Mouse (Mus musculus): ENCODE measurements around the gene Kptn. TPM values are rescaled to one million over a fixed set of nuclear protein-coding genes. Genes with fewer than 3 reads are reported as not detected.

Gene Kptn
- polyA plus RNA-seq, 1 experiment from 2014 or later, result 41.2 TPM

DNA sequence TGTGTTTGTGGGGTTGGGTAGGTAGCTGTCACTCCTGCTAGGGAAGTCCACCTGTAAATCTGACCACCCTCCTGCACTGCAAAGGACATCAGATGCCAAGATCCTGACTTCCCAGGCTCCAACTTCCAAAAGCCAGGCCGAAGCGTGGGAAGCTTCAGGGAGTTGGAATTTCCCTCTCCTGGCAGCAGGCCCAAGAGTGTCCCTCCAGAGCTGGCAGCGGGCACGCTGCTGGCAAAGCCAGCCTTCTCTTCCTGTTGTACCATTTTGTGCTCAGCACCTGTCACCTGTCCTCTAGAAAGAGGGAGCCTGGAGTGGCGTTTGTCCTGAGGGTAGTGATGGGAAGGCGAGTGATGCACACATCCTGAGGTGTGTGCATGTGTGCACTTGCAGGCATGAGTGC, 8.6 kb downstream of the Kptn start:
- H3K36me3 ChIP-seq, result peaks cover 30% of the 10 kb centered on the region
- H3K9ac ChIP-seq (replicated peaks), result no peak overlapping the region
- no peak overlapping the region for H3K4me3 ChIP-seq (replicated peaks)
- no peak overlapping the region for H3K4me2 ChIP-seq (replicated peaks)
- peaks cover 47% of the 10 kb centered on the region for H3K4me1 ChIP-seq (replicated peaks)
- H3K27me3 ChIP-seq, result no peaks in the 10 kb centered on the region
- H3K9me3 ChIP-seq, result no peaks in the 10 kb centered on the region
- no peak for ATAC-seq
- no peak overlapping the region for H3K27ac ChIP-seq
- WGBS, result 91% methylated on average over 6 of the region's 6 CpGs

DNA sequence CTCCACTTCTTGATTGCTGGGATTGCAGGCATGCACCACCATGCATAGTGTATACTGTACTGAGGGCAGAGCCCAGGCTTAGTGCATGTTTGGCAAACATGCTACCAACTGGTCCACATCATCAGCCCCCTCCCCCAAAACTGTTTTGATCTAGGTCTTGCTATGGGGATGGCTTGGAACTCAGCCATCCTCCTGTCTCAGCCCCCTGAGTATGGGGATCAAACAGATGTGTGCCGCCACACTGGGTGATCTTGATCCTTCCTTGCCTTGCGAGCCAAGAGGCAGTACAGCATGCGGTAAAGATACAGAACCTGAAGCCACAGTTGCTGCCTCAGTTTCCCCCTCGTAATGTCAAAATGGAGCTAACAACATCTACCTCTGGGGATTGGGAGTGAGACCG, 9.2 kb downstream of the Kptn start:
- WGBS, result 66% methylated on average over 5 of the region's 5 CpGs
- H3K4me3 ChIP-seq (replicated peaks), result peak overlapping the region; percentile 62
- ATAC-seq, result no peak
- peaks cover 27% of the 10 kb centered on the region for H3K36me3 ChIP-seq
- peaks cover 52% of the 10 kb centered on the region for H3K4me1 ChIP-seq (replicated peaks)
- H3K9ac ChIP-seq (replicated peaks), result peak overlapping the region; percentile 83
- no peaks in the 10 kb centered on the region for H3K27me3 ChIP-seq
- H3K4me2 ChIP-seq (replicated peaks), result peak overlapping the region; percentile 74
- peak overlapping the region; percentile 80; the same call in 1 of the 2 replicates for H3K27ac ChIP-seq
- H3K9me3 ChIP-seq, result no peaks in the 10 kb centered on the region

DNA sequence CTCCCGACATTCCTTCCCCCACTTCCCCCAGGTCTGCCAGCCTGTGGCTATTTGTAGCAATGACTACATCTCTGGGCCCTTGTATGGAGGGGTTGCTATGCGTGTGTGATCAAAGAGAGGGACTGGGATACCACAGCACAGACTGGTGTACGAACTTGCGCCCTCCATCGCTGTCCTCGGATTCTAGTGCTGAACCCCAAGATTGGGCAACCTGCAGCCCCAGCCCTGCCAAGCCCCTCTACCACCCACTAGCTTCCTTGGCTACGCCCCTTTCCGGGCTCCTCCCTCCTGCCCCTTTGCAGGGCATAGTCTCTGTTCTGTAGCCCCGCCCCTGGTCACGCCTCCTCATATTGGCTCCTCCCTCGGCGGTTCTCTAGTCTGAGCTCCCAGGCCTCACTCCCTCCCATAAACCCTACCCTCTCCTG, 9.7 kb downstream of the Kptn start, which contains the start of gene Slc8a2:
TSS of gene Slc8a2 (plus strand) at position 406 of the 425 bp plus-strand sequence.
- Histone ChIP-seq H3K27ac (peak within 1 kb of the TSS; percentile 80), H3K4me1 (replicated peaks) (peaks cover 57% of the 10 kb centered on the region), H3K4me2 (replicated peaks) (peak within 1 kb of the TSS; percentile 74), H3K36me3 (peaks cover 21% of the 10 kb centered on the region), H3K9me3 (no peaks in the 10 kb centered on the region), H3K27me3 (no peaks in the 10 kb centered on the region), H3K9ac (replicated peaks) (peak within 1 kb of the TSS; percentile 83), H3K4me3 (replicated peaks) (peak within 1 kb of the TSS; percentile 62)
- 2% methylated on average over 12 of the region's 12 CpGs for WGBS
- ATAC-seq, result no peak; the same call in 1 of the 2 replicates

DNA sequence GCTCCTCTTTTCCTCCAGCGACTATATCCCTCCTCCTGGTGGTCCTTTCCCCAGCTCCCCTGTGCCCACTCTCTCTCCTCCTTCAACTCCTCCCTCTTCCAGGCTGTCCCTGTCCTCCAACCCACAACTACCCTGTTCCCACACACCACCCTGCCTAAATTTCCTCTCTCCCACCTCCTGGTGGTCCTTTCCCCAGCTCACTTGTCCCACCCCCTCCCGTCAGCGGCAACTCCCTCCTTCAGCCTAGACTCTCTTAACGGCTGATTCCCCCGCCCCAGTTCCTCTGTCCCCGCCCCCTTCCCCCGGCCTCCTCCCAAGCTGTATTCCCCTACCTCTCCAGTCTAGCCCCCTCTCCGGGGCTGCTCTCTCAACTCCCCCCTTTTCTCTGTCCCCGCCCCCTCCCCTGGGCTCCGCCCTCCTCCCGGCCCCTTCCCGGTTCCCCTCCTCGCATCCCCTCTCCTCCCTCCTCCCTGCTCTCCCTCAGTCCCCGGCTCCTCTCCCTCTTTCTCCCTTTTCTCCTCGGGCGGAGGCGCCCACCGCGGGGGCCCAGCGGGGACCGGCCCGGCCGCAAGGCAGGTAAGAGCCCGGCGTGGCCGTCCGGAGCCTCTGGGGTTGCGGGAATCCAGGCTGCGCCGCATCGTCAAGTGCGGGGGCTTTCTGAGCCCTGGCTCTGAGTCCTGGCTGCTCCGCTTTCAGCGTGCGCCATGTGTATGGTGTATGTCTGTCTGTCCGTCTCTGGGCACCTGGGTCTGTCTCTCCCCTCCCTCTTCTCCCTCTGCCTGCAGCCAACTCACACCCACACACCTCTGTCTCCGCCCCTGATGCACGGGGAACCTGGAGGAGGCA, 10.4 kb downstream of the Kptn start:
- Histone ChIP-seq H3K9me3 (no peaks in the 10 kb centered on the region), H3K4me3 (replicated peaks) (peak overlapping the region; percentile 62), H3K36me3 (peaks cover 15% of the 10 kb centered on the region), H3K27me3 (no peaks in the 10 kb centered on the region), H3K4me1 (replicated peaks) (peaks cover 64% of the 10 kb centered on the region), H3K27ac (peak overlapping the region; percentile 80), H3K9ac (replicated peaks) (peak overlapping the region; percentile 83), H3K4me2 (replicated peaks) (peak overlapping the region; percentile 74)
- WGBS, result 1% methylated on average over 32 of the region's 38 CpGs
- ATAC-seq, result peak; percentile 81

DNA sequence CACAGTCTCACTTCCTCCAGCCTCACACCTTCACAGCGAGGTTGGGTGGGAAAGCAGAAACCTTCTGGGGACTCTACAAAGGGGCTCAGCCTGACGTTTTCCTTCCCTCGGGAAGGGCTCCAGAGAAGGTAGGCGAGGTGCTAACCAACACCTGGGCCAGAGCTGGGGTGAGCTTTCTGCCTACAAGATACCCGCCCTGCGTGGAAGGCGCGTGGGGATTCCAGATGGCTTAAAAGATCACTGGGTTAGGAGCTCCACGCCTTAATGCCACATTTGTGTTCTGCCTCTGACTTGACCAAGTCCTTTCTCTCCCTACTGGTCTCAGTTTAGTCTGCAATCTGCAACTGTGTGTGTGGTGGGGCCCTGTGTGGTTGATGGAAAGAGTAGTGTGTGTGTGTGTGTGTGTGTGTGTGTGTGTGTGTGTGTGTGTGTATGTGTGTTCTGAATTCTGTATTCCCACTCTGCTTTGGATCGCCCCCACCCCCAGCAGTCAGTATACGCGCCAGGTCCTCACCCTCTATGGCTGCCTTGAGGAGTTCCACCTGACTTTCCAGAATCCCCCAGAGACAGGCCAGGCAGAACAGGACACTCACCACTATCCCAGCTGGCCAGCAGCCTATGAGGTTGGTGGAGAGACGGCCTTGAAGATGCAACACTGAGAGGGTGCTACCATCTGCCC, 11.4 kb downstream of the Kptn start:
- Histone ChIP-seq H3K4me1 (replicated peaks) (peaks cover 74% of the 10 kb centered on the region), H3K9ac (replicated peaks) (peak overlapping the region; percentile 83), H3K4me2 (replicated peaks) (peak overlapping the region; percentile 74), H3K9me3 (no peaks in the 10 kb centered on the region), H3K36me3 (0 out of 2 replicates have a peak, but pooled peaks cover 5% of the 10 kb centered on the region), H3K4me3 (replicated peaks) (peak overlapping the region; percentile 62), H3K27ac (peak overlapping the region; percentile 80), H3K27me3 (no peaks in the 10 kb centered on the region)
- WGBS, result 44% methylated on average over 13 of the region's 13 CpGs
- ATAC-seq, result no peak

DNA sequence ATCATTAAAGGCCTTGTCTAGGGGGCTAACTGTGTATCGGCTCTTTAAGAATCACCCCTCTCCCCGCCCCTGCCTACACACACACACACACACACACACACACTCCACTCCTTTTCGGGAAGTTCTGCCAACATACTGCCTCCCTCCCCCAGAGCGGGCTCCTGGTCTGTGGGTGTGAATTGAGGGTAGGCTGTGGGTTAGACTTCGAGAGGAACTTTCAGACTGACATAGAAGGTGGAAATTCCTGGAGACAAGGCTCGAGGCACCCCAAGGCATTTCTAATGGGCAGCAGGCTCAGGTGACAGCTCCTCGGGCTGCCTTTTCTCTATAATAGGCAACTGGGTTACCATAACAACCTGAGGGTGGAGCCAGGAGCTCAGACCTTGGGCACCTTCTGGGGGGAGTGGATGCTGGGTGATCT, 12.5 kb downstream of the Kptn start:
- peak overlapping the region; percentile 62 for H3K4me3 ChIP-seq (replicated peaks)
- peak overlapping the region; percentile 83 for H3K9ac ChIP-seq (replicated peaks)
- H3K4me1 ChIP-seq (replicated peaks), result peaks cover 79% of the 10 kb centered on the region

DNA sequence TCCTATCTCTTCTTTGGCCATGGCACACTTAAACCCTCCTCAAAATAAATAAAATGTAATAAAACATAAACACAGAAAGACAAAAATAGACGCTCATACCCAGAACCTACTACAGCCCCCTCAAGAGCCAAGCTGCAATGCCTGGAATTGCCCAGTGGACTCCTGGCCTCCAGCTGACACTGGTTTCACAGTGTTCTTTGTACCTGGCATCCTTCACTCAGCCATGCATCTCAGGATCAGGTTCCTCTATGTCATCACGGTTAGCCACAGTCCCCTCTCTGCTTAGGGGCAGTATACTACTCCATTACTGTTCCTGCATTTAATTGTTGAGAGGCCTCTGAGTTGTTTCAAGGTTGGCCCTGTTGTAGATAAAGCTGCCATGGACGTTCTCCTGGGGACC, 13.2 kb downstream of the Kptn start:
- no peaks in the 10 kb centered on the region for H3K9me3 ChIP-seq
- peak overlapping the region; percentile 74; the same call in 1 of the 2 replicates for H3K4me2 ChIP-seq (replicated peaks)
- peaks cover 79% of the 10 kb centered on the region for H3K4me1 ChIP-seq (replicated peaks)
- no peaks in the 10 kb centered on the region for H3K36me3 ChIP-seq
- no peak overlapping the region for H3K9ac ChIP-seq (replicated peaks)
- H3K4me3 ChIP-seq (replicated peaks), result no peak overlapping the region
- WGBS, result 70% methylated on average over 3 of the region's 3 CpGs
- H3K27me3 ChIP-seq, result no peaks in the 10 kb centered on the region
- ATAC-seq, result no peak
- H3K27ac ChIP-seq, result peak overlapping the region; percentile 57; the same call in 1 of the 2 replicates

More for the DNA sequence above, 12.5 kb downstream of the Kptn start:
- H3K27me3 ChIP-seq, result no peaks in the 10 kb centered on the region
- H3K9me3 ChIP-seq, result no peaks in the 10 kb centered on the region
- no peak for ATAC-seq
- 0 out of 2 replicates have a peak overlapping the region, but pooled peaks have one; percentile 35 for H3K27ac ChIP-seq
- H3K36me3 ChIP-seq, result no peaks in the 10 kb centered on the region
- WGBS, result 15% methylated on average over 7 of the region's 7 CpGs
- peak overlapping the region; percentile 74 for H3K4me2 ChIP-seq (replicated peaks)

DNA sequence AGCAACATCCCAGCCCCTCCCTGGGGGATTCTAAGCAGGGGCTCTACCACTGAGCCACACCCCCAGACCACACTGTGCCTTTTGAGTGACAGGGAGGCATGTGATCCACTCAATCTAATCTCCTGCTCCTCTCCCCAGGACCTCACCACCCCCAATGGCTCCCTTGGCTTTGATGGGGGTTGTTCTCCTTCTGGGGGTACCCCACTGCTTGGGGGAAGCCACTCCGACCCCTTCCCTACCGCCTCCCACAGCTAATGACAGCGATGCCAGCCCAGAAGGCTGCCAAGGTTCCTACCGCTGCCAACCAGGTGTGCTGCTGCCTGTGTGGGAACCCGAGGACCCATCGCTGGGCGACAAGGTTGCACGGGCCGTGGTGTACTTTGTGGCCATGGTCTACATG, 14.0 kb downstream of the Kptn start:
- Histone ChIP-seq H3K27me3 (no peaks in the 10 kb centered on the region), H3K27ac (peak overlapping the region; percentile 57), H3K4me1 (replicated peaks) (peaks cover 75% of the 10 kb centered on the region), H3K9ac (replicated peaks) (no peak overlapping the region), H3K9me3 (no peaks in the 10 kb centered on the region), H3K4me3 (replicated peaks) (no peak overlapping the region), H3K4me2 (replicated peaks) (no peak overlapping the region), H3K36me3 (no peaks in the 10 kb centered on the region)
- ATAC-seq, result no peak
- 92% methylated on average over 9 of the region's 9 CpGs for WGBS

DNA sequence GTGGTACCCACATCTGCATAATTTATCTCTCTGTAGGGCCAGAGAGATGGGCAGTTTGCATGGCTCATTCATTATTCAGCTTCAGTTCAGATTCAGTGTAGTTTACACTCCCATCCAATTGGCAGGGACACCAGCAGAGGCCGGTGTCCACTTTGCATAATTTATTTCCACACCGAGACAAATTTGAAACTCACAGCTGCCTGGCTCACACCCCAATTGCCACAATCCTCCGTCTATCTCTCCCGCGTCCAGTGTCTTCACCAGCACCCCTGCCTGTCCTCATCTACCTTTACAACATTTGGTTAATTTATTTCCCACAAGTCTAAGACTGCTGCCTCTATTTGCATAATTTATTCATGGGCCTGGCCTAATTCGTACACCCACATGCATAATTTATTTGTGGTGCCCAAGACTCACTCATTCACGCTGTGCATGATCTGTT, 15.3 kb downstream of the Kptn start:
- H3K27ac ChIP-seq, result peak overlapping the region; percentile 57
- H3K4me2 ChIP-seq (replicated peaks), result peak overlapping the region; percentile 34
- no peaks in the 10 kb centered on the region for H3K27me3 ChIP-seq
- no peaks in the 10 kb centered on the region for H3K9me3 ChIP-seq
- H3K4me3 ChIP-seq (replicated peaks), result peak overlapping the region; percentile 16; the same call in 1 of the 2 replicates
- peak; percentile 65 for ATAC-seq
- peaks cover 6% of the 10 kb centered on the region for H3K36me3 ChIP-seq
- WGBS, result 19% methylated on average over 7 of the region's 7 CpGs
- H3K9ac ChIP-seq (replicated peaks), result no peak overlapping the region
- peaks cover 63% of the 10 kb centered on the region for H3K4me1 ChIP-seq (replicated peaks)

DNA sequence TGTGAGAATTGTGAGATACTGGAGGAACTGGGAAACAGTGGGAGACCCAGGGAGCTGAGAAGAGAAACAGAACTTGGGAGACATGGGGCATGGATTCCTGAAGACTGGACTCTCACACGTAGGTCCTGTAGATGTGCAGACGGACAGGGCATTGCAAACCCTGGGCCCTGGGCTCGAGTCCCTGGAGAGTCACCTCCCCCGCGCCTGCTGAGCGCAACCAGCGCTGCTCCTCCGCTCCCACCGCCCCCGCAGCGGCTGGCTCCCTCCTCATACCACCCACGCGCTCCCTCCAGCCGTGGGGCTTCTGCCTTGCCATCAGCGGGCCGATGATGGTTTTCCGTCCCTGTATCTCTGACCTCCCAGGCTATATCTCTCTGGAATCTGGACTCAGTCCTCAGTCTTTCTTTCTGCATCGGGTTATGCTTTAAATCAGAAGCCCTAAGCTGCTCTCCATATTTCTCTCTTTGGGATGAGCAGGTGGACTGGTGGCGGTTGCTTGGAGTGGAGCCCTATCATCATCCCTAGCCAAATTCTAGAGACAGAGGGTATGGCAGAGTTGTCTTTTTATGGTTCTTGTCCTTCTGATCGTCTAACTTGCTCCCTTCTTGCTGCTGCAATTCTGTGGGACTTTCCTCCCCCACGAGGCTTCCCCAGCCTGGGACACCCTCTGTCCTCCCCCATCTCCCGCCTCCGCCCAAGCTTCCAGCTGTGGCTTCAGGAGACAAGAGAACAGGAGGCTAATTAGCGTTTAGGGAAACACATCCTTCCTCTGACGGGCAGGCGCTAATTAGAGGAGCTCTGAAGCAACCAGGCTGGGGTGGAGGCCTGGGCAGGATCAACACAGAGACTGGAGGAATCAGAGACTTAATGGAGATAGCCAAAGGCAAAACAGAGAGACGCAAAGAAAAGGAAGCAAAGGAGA, 27.1 kb downstream of the Kptn start:
- Histone ChIP-seq H3K4me1 (replicated peaks) (peaks cover 13% of the 10 kb centered on the region), H3K27ac (peak overlapping the region; percentile 40; the same call in 1 of the 2 replicates), H3K9me3 (no peaks in the 10 kb centered on the region), H3K9ac (replicated peaks) (no peak overlapping the region), H3K4me2 (replicated peaks) (no peak overlapping the region), H3K27me3 (no peaks in the 10 kb centered on the region), H3K36me3 (peaks cover 28% of the 10 kb centered on the region), H3K4me3 (replicated peaks) (no peak overlapping the region)
- 35% methylated on average over 27 of the region's 27 CpGs for WGBS
- no peak for ATAC-seq

DNA sequence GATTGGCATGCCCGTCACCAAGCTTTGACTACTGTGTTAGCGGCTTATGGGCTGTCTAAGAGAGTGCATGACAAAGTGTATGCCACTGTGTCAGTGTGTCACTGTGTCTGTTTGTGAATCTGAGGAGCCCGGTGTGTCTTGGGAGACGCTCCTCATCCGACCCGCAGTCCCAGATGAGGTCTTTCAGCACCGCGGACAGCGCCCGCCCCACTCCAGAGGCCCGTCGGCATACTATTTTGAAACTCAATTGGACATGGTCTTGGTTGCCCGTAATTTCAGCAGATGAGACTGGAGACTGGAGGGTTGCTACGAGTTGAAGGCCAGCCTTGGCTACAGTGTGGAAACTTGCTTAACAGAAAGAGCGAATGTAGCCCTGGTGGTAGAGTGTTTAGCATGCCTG, 27.9 kb downstream of the Kptn start:
- Histone ChIP-seq H3K36me3 (peaks cover 22% of the 10 kb centered on the region), H3K9ac (replicated peaks) (no peak overlapping the region), H3K4me2 (replicated peaks) (no peak overlapping the region), H3K4me1 (replicated peaks) (peaks cover 13% of the 10 kb centered on the region), H3K27ac (no peak overlapping the region), H3K9me3 (no peaks in the 10 kb centered on the region), H3K27me3 (no peaks in the 10 kb centered on the region), H3K4me3 (replicated peaks) (no peak overlapping the region)
- peak; percentile 21; the same call in 1 of the 2 replicates for ATAC-seq
- 17% methylated on average over 15 of the region's 15 CpGs for WGBS
